Mouse (Mus musculus) stomach, embryonic 14.5 days (tissue): ENCODE measurements around the gene Igsf23. TPM values are rescaled to one million over a fixed set of nuclear protein-coding genes. Genes with fewer than 3 reads are reported as not detected.
"Not testable (repeated sequence)": the region's sequence is repeated elsewhere in the genome, so short reads cannot be mapped to it uniquely, and the experiment has no call there.

ENCODE experiments used
- ATAC-seq: fragments of 200-750 bp; cut with Nextera tagmentation; 2 replicates; pipeline ENCODE4 v1.8.0; 2017; ENCODE audit warnings: low read depth, moderate TSS enrichment; ENCODE audit not compliant: insufficient number of reproducible peaks, insufficient read depth, low FRiP score
- H3K27ac ChIP-seq: fragments of 300-500 bp; sonication (generic); 2 replicates; pipeline ENCODE4 v1.5.1; 2014; ENCODE audit warnings: mild to moderate bottlenecking, low read length, moderate library complexity, mixed read lengths
- H3K27me3 ChIP-seq: fragments of 300-500 bp; sonication (generic); 2 replicates; pipeline ENCODE4 v1.6.1; 2014; ENCODE audit warnings: low read length, control low read depth, mixed read lengths; ENCODE audit not compliant: control insufficient read depth, insufficient read depth
- H3K36me3 ChIP-seq: fragments of 300-500 bp; sonication (generic); 2 replicates; pipeline ENCODE4 v1.6.1; 2014; ENCODE audit warnings: mild to moderate bottlenecking, control low read depth, low read length, moderate library complexity, mixed read lengths; ENCODE audit not compliant: control insufficient read depth, insufficient read depth
- H3K4me1 ChIP-seq: fragments of 300-500 bp; sonication (generic); 2 replicates; pipeline ENCODE4 v1.6.1; 2014; ENCODE audit warnings: low read length, control low read depth, mixed read lengths; ENCODE audit not compliant: control insufficient read depth, insufficient read depth
- H3K4me2 ChIP-seq: fragments of 300-500 bp; sonication (generic); replicated peaks from 2 replicates; pipeline ENCODE4 v1.6.1; 2014; ENCODE audit warnings: low read depth, low read length, control low read depth
- H3K4me3 ChIP-seq: fragments of 300-500 bp; sonication (generic); 2 replicates; pipeline ENCODE4 v1.5.1; 2014; ENCODE audit warnings: low read depth, low read length, control low read depth
- H3K9ac ChIP-seq: fragments of 300-500 bp; sonication (generic); replicated peaks from 2 replicates; pipeline ENCODE4 v1.6.1; 2014; ENCODE audit warnings: low read depth, mild to moderate bottlenecking, control low read depth, low read length, moderate library complexity, mixed read lengths
- H3K9me3 ChIP-seq: fragments of 300-500 bp; sonication (generic); 2 replicates; pipeline ENCODE4 v1.6.1; 2016; ENCODE audit warnings: low read depth, low read length, control low read depth; ENCODE audit not compliant: control insufficient read depth
- WGBS: fragments of 180-500 bp; shearing (Covaris S2); extraction: QIAGEN DNeasy Blood & Tissue Kit; methylation state at CpG from one replicate; pipeline ENCODE4 v1.1.7; 2014; 5-methylcytosine and 5-hydroxymethylcytosine counted together
- polyA plus RNA-seq: library from polyadenylated mRNA; unstranded; fragments of >200 nt; fragmentation: Nextera tagmentation; extraction: Ambion mirVana; gene quantifications from 2 replicates; pipeline ENCODE4 v1.2.1, GENCODE M21; 2014

Gene Igsf23
- 0.18 and 0.71 TPM in 2 replicates for polyA plus RNA-seq

- no peak for ATAC-seq
- H3K27ac ChIP-seq: no peak within 1 kb of the TSS
- no peak within 1 kb of the TSS for H3K4me2 ChIP-seq
- H3K27me3 ChIP-seq: no peaks in the 10 kb centered on the region
- no peaks in the 10 kb centered on the region for H3K4me1 ChIP-seq
- H3K4me3 ChIP-seq: no peak within 1 kb of the TSS
- H3K9ac ChIP-seq: no peak within 1 kb of the TSS
- WGBS: 38% methylated on average over 9 of the region's 9 CpGs
- H3K9me3 ChIP-seq: no peaks in the 10 kb centered on the region
- H3K36me3 ChIP-seq: no peaks in the 10 kb centered on the region
Observed at GRCm38 (mm10) chr7:19950589-19950988, at the start of gene Igsf23. TSS of gene Igsf23 (minus strand) at chr7:19950756.

- ATAC-seq, H3K36me3 ChIP-seq, H3K9me3 ChIP-seq, H3K9ac ChIP-seq, H3K4me3 ChIP-seq, H3K4me1 ChIP-seq, H3K27me3 ChIP-seq, H3K4me2 ChIP-seq, H3K27ac ChIP-seq: not testable (repeated sequence)
- WGBS: 69% methylated on average over 3 of the region's 3 CpGs
Observed at GRCm38 (mm10) chr7:19996721-19997120, 46.2 kb upstream of the Igsf23 start.

GRCm38 (mm10) chr7:19991165-19991564 lies 40.6 kb upstream of the Igsf23 start, which contains the start of gene Nlrp9b:
TSS of gene Nlrp9b (plus strand) at chr7:19991465.
- not testable (repeated sequence) for ATAC-seq, H3K27ac ChIP-seq, H3K9me3 ChIP-seq, H3K4me3 ChIP-seq, H3K36me3 ChIP-seq, H3K4me2 ChIP-seq, H3K27me3 ChIP-seq, H3K4me1 ChIP-seq, H3K9ac ChIP-seq
- 65% methylated on average over 8 of the region's 8 CpGs for WGBS

GRCm38 (mm10) chr7:19971516-19971915 lies 21.0 kb upstream of the Igsf23 start:
- 92% methylated on average over 4 of the region's 4 CpGs for WGBS
- Histone ChIP-seq H3K27ac (no peak overlapping the region), H3K4me2 (no peak overlapping the region), H3K27me3 (no peaks in the 10 kb centered on the region), H3K36me3 (no peaks in the 10 kb centered on the region), H3K4me1 (no peaks in the 10 kb centered on the region), H3K4me3 (no peak overlapping the region), H3K9me3 (peaks cover 10% of the 10 kb centered on the region; the same call in 1 of the 2 replicates), H3K9ac (no peak overlapping the region)
- ATAC-seq: no peak

- H3K4me3 ChIP-seq: no peak overlapping the region
- no peak overlapping the region for H3K4me2 ChIP-seq
- H3K27ac ChIP-seq: no peak overlapping the region
- no peaks in the 10 kb centered on the region for H3K36me3 ChIP-seq
- no peaks in the 10 kb centered on the region for H3K27me3 ChIP-seq
- H3K9me3 ChIP-seq: peaks cover 10% of the 10 kb centered on the region; the same call in 1 of the 2 replicates
- ATAC-seq: no peak
- no peaks in the 10 kb centered on the region for H3K4me1 ChIP-seq
- WGBS: 96% methylated on average over 8 of the region's 8 CpGs
- H3K9ac ChIP-seq: no peak overlapping the region
Observed at GRCm38 (mm10) chr7:19970196-19970595, 19.6 kb upstream of the Igsf23 start.

- ATAC-seq: no peak
- peaks cover 10% of the 10 kb centered on the region; the same call in 1 of the 2 replicates for H3K9me3 ChIP-seq
- H3K4me1 ChIP-seq: no peaks in the 10 kb centered on the region
- H3K27ac ChIP-seq: no peak overlapping the region
- H3K27me3 ChIP-seq: no peaks in the 10 kb centered on the region
- H3K4me3 ChIP-seq: no peak overlapping the region
- H3K36me3 ChIP-seq: no peaks in the 10 kb centered on the region
- H3K4me2 ChIP-seq: no peak overlapping the region
- 92% methylated on average over 4 of the region's 4 CpGs for WGBS
- H3K9ac ChIP-seq: no peak overlapping the region
Observed at GRCm38 (mm10) chr7:19969541-19970090, 19.1 kb upstream of the Igsf23 start.

- no peak overlapping the region for H3K4me3 ChIP-seq
- H3K27me3 ChIP-seq: no peaks in the 10 kb centered on the region
- WGBS: 72% methylated on average over 3 of the region's 3 CpGs
- no peak overlapping the region for H3K27ac ChIP-seq
- peaks cover 10% of the 10 kb centered on the region; the same call in 1 of the 2 replicates for H3K9me3 ChIP-seq
- ATAC-seq: no peak
- no peak overlapping the region for H3K9ac ChIP-seq
- H3K4me2 ChIP-seq: no peak overlapping the region
- H3K36me3 ChIP-seq: no peaks in the 10 kb centered on the region
- no peaks in the 10 kb centered on the region for H3K4me1 ChIP-seq
Observed at GRCm38 (mm10) chr7:19969106-19969505, 18.6 kb upstream of the Igsf23 start.

- H3K4me1 ChIP-seq: no peaks in the 10 kb centered on the region
- no peak within 1 kb of the TSS for H3K4me3 ChIP-seq
- no peak within 1 kb of the TSS for H3K27ac ChIP-seq
- ATAC-seq: no peak
- no peaks in the 10 kb centered on the region for H3K27me3 ChIP-seq
- H3K4me2 ChIP-seq: no peak within 1 kb of the TSS
- no peak within 1 kb of the TSS for H3K9ac ChIP-seq
- 72% methylated on average over 7 of the region's 7 CpGs for WGBS
- 0 out of 2 replicates have a peak, but pooled peaks cover 7% of the 10 kb centered on the region for H3K9me3 ChIP-seq
- no peaks in the 10 kb centered on the region for H3K36me3 ChIP-seq
Observed at GRCm38 (mm10) chr7:19964985-19965579, 14.5 kb upstream of the Igsf23 start, which contains the start of gene Ceacam20. TSS of gene Ceacam20 (plus strand) at chr7:19965412.
